Mouse (Mus musculus): ENCODE data around the gene Kcng4. TPM values are rescaled to one million over a fixed set of nuclear protein-coding genes. Genes with fewer than 3 reads are reported as not detected.

Kcng4 gene
- polyA plus RNA-seq, 1 experiment: 0.51 TPM

DNA sequence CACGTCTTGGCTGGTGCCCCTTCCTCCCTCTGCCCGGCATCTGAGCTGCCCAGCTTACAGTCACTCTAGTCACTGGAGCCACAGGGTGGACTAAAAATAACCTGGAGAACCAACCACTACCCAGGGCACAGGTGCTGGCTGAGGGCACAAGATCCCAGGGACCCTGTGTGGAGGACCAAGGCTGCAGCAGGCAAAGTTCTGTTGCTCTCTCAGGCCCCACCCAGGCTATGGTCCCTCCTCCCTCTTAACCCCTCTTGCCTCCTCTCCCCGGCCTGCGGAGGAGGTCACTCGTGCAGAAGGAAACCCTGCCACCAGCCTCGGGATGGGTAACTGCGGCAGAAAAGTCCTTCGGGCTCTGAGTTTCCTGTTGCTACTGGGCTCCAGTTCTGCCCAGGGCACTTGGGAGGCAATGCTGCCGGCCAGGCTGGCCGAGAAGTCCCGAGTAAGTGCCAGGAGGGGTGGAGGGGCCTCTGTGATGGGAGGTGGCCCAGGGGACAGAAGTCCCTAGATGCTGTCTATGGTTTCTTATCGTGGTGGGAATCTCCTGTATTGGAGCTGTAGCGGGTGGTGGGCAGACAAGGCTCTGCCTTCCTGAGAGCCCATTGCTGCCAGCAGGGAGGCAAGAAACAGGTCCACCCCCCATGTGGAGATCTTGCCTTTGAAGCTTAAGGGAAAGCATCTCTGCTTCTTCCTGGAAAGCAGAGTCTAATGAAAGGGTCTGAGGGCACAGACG lies 30.9 kb upstream of the Kcng4 start, which contains the start of gene Wfdc1:
Gene Wfdc1 (plus strand): TSS at position 147 of the 733 bp plus-strand sequence.
- TF ChIP-seq POLR2A (IDR thresholded peaks at IDR 0.05; ENCODE audit: borderline replicate concordance, extremely low read depth, low read depth, low read length): peak; percentile 38; the same call in 1 of the 2 replicates
- no peak for TF ChIP-seq CTCF (IDR thresholded peaks at IDR 0.05; ENCODE audit: insufficient read depth, low read length)
- DNase-seq: peak; percentile 34
- Histone ChIP-seq H3K4me1 (ENCODE audit: control insufficient read depth, insufficient read depth, low read length) (peaks cover 14% of the 10 kb centered on the region), H3K4me3 (replicated peaks; ENCODE audit: extremely low read depth, low read depth, low read length) (peak within 1 kb of the TSS; percentile 43)
- WGBS: 9% methylated on average over 14 of the region's 14 CpGs

DNA sequence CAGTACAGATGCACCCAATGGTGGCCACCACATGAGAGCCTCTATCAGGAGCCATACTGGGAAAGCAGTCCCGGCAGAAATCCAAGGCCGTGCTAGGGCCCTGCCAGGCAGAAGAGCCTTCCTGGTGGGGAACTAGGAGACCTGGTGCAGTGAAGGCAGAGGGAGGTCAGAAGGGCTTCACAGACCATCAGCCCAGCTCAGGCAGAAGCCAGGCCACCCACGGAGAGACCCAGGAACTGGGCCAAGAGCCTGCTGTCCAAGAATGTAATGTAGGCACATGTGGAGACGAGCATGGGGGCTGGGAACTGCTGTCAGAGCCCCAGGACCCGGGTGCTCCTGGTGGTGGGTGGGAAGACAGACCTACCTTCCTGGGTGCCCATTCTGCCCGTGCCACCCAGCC lies 29.8 kb upstream of the Kcng4 start:
- no peak for DNase-seq
- Histone ChIP-seq H3K4me3 (replicated peaks; ENCODE audit: extremely low read depth, low read depth, low read length) (no peak overlapping the region), H3K4me1 (ENCODE audit: control insufficient read depth, insufficient read depth, low read length) (peaks cover 19% of the 10 kb centered on the region)
- TF ChIP-seq CTCF (IDR thresholded peaks at IDR 0.05; ENCODE audit: insufficient read depth, low read length) (no peak), POLR2A (IDR thresholded peaks at IDR 0.05; ENCODE audit: borderline replicate concordance, extremely low read depth, low read depth, low read length) (no peak)
- 53% methylated on average over 6 of the region's 6 CpGs for WGBS

DNA sequence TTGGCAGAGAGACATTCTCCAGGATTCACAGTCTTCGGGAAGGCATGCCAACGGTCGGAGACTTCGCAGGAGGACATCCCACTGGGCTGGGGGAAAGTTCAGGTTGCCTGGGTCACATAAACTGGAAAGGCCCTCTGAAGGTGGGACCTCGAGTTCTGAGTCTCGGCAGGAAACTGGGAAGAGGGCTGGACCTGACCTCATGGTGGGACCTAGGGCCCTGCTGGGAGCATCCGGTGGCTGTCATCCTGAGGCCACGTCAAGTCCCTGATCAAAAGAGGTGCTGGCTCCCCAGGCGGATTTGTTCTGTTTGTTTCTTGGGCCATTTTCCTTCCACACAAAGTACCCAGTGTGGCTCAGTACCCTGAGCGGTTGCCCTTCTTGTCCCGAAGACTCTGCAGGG lies 28.0 kb upstream of the Kcng4 start:
- TF ChIP-seq CTCF (IDR thresholded peaks at IDR 0.05; ENCODE audit: insufficient read depth, low read length): no peak
- no peak for TF ChIP-seq POLR2A (IDR thresholded peaks at IDR 0.05; ENCODE audit: borderline replicate concordance, extremely low read depth, low read depth, low read length)
- WGBS: 78% methylated on average over 11 of the region's 11 CpGs
- DNase-seq: no peak
- peaks cover 14% of the 10 kb centered on the region for H3K4me1 ChIP-seq (ENCODE audit: control insufficient read depth, insufficient read depth, low read length)
- no peak overlapping the region for H3K4me3 ChIP-seq (replicated peaks; ENCODE audit: extremely low read depth, low read depth, low read length)

DNA sequence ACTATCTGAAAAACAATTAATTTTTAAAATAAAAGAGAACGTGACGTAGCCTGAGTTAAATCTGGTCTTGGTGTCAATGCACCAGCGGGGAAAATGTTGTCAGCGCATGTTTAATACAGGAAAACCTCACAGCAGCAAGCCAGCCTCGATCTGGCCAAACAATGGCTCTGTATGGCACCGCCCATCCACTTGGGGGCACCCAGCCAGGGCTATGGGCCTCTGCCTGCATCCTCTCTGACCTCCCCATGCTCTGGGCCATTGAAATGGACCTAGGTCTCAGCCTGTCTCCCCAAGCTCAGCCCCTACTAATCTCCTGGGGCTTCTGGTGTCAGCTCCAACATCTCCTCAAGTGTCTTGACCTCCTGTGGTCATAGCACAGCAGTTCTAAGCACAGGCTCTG lies 26.4 kb upstream of the Kcng4 start:
- Histone ChIP-seq H3K4me3 (replicated peaks; ENCODE audit: extremely low read depth, low read depth, low read length) (no peak overlapping the region), H3K4me1 (ENCODE audit: control insufficient read depth, insufficient read depth, low read length) (peaks cover 14% of the 10 kb centered on the region)
- WGBS: 50% methylated on average over 6 of the region's 6 CpGs
- TF ChIP-seq CTCF (IDR thresholded peaks at IDR 0.05; ENCODE audit: insufficient read depth, low read length) (no peak), POLR2A (IDR thresholded peaks at IDR 0.05; ENCODE audit: borderline replicate concordance, extremely low read depth, low read depth, low read length) (no peak)
- DNase-seq: no peak

DNA sequence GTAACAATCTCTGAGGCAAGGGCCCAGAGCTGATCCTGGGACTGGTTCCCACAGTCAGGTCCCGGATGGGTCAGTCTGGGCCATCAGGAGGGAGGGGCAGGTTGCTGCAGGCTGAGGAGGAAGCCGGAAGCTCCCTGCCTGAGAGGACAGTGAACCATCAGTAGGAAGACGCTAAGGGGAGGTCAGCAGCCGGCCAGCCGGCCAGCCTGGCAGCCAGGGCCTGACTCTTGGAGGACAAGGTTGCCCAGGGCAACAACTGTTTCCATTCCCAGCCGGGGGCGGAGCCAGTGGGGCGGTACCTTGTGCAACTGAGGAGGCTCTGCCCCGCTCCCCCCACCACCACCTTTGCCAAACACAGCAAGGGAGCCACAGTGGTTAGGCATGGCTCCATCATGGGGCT lies 25.6 kb upstream of the Kcng4 start:
- TF ChIP-seq POLR2A (IDR thresholded peaks at IDR 0.05; ENCODE audit: borderline replicate concordance, extremely low read depth, low read depth, low read length) (no peak), CTCF (IDR thresholded peaks at IDR 0.05; ENCODE audit: insufficient read depth, low read length) (no peak)
- Histone ChIP-seq H3K4me1 (ENCODE audit: control insufficient read depth, insufficient read depth, low read length) (peaks cover 14% of the 10 kb centered on the region), H3K4me3 (replicated peaks; ENCODE audit: extremely low read depth, low read depth, low read length) (no peak overlapping the region)
- DNase-seq: peak; percentile 52
- WGBS: 10% methylated on average over 9 of the region's 9 CpGs

DNA sequence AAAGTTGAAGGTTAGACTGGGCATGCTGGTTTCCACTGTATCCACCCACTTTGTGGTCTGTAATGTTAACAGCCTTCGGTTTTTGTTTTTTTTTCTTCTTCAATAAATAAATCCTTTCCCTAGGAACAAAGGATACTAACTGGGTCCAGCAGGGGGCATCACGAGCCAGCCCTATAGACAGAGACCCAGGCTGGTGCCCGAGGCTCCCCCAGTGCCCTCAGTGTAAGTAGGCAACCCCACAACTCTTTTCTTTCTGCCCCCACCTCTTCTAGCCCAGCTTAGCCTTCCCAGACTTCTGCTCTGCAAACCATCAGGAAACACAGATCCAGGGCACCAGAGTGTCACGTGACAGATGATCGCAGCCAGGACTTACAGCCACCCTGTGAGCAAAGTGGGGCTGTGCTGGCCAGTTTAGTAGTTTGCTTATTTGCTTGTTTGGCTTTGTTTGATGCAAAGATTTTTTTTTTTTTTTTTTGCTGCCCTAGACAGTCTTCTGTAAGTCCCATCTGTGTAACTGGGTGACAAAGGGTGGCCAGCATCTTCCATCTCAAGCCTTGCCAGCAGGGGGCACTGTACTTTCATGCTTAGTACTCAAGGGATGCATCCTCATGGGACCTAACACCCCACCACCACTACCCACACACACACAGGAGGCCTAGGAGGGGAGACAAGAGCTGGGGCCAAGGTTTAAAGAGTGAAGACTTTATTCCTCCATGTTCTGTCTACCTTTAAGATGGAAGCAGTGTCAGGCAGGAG lies 21.4 kb upstream of the Kcng4 start:
- DNase-seq: peak; percentile 61
- Histone ChIP-seq H3K4me1 (ENCODE audit: control insufficient read depth, insufficient read depth, low read length) (peaks cover 10% of the 10 kb centered on the region), H3K4me3 (replicated peaks; ENCODE audit: extremely low read depth, low read depth, low read length) (no peak overlapping the region)
- peak; percentile 81 for TF ChIP-seq CTCF (IDR thresholded peaks at IDR 0.05; ENCODE audit: insufficient read depth, low read length)
- no peak for TF ChIP-seq POLR2A (IDR thresholded peaks at IDR 0.05; ENCODE audit: borderline replicate concordance, extremely low read depth, low read depth, low read length)
- WGBS: 31% methylated on average over 5 of the region's 5 CpGs

DNA sequence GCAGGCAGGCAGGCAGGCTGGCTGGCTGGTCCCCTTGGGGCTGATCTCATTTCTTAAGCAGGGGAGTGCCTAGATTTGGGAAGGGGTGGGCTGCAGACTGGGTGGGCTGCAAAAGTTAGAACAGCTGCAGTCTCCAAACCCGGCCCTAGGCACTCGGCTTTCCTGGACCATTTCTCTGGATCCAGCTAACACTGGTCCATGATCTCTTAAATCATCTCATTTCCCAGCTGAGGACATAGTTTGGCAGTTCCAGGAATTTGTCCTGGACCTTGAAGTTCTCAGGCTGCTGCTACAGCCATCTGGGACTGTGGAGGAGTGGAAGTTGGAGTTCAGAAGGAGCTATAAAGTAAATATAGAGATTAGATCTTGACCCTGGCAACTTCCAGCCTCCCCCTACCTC lies 15.8 kb upstream of the Kcng4 start:
- WGBS: 21% methylated on average over 2 of the region's 2 CpGs
- H3K4me3 ChIP-seq (replicated peaks; ENCODE audit: extremely low read depth, low read depth, low read length): no peak overlapping the region
- no peak for TF ChIP-seq POLR2A (IDR thresholded peaks at IDR 0.05; ENCODE audit: borderline replicate concordance, extremely low read depth, low read depth, low read length)
- TF ChIP-seq CTCF (IDR thresholded peaks at IDR 0.05; ENCODE audit: insufficient read depth, low read length): no peak
- DNase-seq: no peak
- no peaks in the 10 kb centered on the region for H3K4me1 ChIP-seq (ENCODE audit: control insufficient read depth, insufficient read depth, low read length)

DNA sequence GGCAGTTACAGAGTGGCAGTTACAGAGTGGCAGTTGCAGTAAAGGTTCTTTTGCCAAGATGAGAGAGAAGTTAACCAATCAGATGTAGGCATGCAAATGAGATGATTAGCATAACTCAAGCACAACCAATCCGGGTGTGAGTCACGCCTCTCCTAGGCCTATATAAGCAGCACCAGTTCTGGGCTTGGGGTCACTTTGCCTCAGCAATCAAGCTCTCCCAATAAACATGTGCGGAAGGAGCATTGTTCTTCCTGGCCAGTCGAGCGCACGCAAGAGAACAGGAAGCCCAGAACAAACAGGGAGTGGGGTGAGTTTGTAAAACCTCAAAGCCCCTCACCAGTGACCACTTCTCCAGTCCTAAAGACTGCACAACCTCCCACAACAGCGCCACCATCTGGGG lies 11.4 kb upstream of the Kcng4 start:
- Histone ChIP-seq H3K4me3 (replicated peaks; ENCODE audit: extremely low read depth, low read depth, low read length) (no peak overlapping the region), H3K4me1 (ENCODE audit: control insufficient read depth, insufficient read depth, low read length) (no peaks in the 10 kb centered on the region)
- DNase-seq: no peak
- 64% methylated on average over 7 of the region's 7 CpGs for WGBS
- TF ChIP-seq POLR2A (IDR thresholded peaks at IDR 0.05; ENCODE audit: borderline replicate concordance, extremely low read depth, low read depth, low read length) (no peak), CTCF (IDR thresholded peaks at IDR 0.05; ENCODE audit: insufficient read depth, low read length) (no peak)

DNA sequence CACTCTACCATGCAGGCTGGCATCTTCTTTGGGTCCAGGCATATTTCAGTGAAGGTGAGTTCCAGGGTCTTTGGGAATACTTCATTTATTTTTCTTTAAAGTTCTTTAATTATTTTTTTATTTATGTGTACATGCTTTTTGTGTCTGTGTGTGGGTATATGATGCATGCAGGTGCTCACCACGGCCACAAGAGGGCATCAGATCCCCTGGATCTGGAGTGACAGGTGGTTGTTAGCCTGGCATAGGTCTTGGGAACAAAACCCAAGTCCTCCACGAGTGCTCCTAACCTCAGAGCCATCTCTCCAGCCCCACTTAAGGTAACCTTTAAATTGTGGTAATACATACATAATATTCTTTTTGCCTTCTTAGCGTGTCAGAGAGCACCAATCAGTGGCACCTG lies 10.7 kb upstream of the Kcng4 start:
- no peak for DNase-seq
- Histone ChIP-seq H3K4me3 (replicated peaks; ENCODE audit: extremely low read depth, low read depth, low read length) (no peak overlapping the region), H3K4me1 (ENCODE audit: control insufficient read depth, insufficient read depth, low read length) (no peaks in the 10 kb centered on the region)
- TF ChIP-seq POLR2A (IDR thresholded peaks at IDR 0.05; ENCODE audit: borderline replicate concordance, extremely low read depth, low read depth, low read length) (no peak), CTCF (IDR thresholded peaks at IDR 0.05; ENCODE audit: insufficient read depth, low read length) (peak; percentile 11; the same call in 1 of the 2 replicates)
- WGBS: 65% methylated on average over 3 of the region's 3 CpGs
